8 mouse cellular contexts compared by ENCODE assay signal in the genomic region with DNA sequence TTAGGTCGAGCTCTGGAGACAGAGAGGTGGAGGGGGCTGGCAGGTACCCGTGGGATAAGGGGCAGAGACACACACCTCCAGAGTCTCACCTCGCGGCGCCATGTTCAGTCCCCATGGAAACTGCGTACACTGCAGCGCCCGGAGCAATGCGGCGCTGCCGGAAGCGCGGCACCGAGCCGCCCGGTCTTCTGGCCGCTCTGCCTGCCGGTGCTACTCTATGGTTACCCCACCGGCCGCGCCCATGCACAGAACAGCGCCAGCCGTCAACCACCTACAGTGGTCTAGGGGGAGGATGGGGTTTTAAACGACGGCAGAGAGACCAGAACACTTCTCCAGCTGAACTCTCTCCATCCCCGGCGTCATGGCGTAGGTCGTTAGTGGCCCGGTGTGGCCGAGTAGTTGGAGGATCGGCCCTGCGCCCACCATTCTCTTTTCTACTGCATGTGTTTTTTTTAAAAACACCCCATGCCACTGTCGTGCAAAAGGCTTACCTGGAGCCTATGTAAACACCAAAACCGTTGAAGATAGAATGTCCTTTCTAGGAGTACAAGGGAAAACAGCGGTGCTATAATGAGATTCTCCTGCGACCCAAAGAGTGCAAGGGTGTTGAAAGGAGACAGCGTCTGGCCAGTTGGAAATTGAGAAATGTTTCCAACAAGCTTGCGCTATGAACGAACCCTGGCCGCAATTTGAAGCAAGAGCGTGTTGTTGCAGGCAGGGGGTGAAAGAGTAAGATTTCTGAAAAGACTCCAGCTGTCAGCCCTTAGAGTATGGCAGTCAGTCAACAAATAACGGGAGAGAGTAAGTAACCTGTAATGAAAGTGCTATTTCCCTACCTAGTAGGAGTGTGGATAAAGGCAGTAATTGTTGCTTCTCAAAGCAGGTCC. TPM values are rescaled to one million over a fixed set of nuclear protein-coding genes. Genes with fewer than 3 reads are reported as not detected.
DNase-seq lines count a peak whose midpoint lies in the region; ATAC-seq lines count a peak whose summit lies in the region.

A gene (minus strand): TSS at position 615 of the 887 bp plus-strand sequence.

- ATAC-seq in common myeloid progenitor, adult 5-6 weeks (replicated peaks; ENCODE audit: low read depth, poor library complexity, severe bottlenecking) = peak; percentile 97
- ATAC-seq in megakaryocyte progenitor cell, adult 5-6 weeks (replicated peaks; ENCODE audit: poor library complexity) = peak; percentile 97

- DNase-seq in ZHBTc4 (ENCODE audit: low read depth, low spot score) = peak; percentile 92
- peak; percentile 64 to 81 for DNase-seq in gastrocnemius, adult 8-10 months (ENCODE audit: low spot score in 2 of 2)
- DNase-seq in induced T-regulatory cell, adult 2 months (ENCODE audit: low read depth) = peak; percentile 86
- peak; percentile 64 to 81 for DNase-seq in left cerebral cortex, adult 9 months (ENCODE audit: low spot score in 2 of 2)
- peak; percentile 84 for DNase-seq in right cerebral cortex, postnatal 14 days
- DNase-seq in urinary bladder, postnatal 36 days (ENCODE audit: low spot score in 2 of 2) = peak; percentile 79 to 83

RNA-seq across cellular contexts. Expression of the gene that starts here (rescaled TPM):
- total RNA-seq in common myeloid progenitor, adult 5-6 weeks (2017) = 17.3 and 30.5 TPM in 2 replicates
- total RNA-seq in gastrocnemius, adult 8-10 months (2022) = 1 to 10 TPM; 2.3 to 3.1 (median 2.7) TPM
- total RNA-seq in megakaryocyte progenitor cell, adult 5-6 weeks (2015) = 42.9 and 50.8 TPM in 2 replicates
- total RNA-seq in megakaryocyte progenitor cell, adult 5-6 weeks (2017) = 25.3 and 28.7 TPM in 2 replicates

Comparison
In these comparisons a context has a peak if more than half of its experiments do, and no peak if none do; other contexts are left out.
1. Peak in every context shown above with its lines: DNase-seq and ATAC-seq.